Mouse (Mus musculus) kidney, embryonic 15.5 days (tissue): ENCODE measurements around the gene Amz2. TPM values are rescaled to one million over a fixed set of nuclear protein-coding genes. Genes with fewer than 3 reads are reported as not detected.
"Not testable (repeated sequence)": the region's sequence is repeated elsewhere in the genome, so short reads cannot be mapped to it uniquely, and the experiment has no call there.

Experiments used
- ATAC-seq: fragments of 200-750 bp; cut with Nextera tagmentation; replicated peaks from 2 replicates; pipeline ENCODE4 v1.8.0; 2017; ENCODE audit warnings: moderate TSS enrichment; ENCODE audit not compliant: low FRiP score
- H3K27ac ChIP-seq: fragments of 300-500 bp; sonication (generic); 2 replicates; pipeline ENCODE4 v1.5.1; 2015; ENCODE audit warnings: mild to moderate bottlenecking, inconsistent platforms
- H3K27me3 ChIP-seq: fragments of 300-500 bp; sonication (generic); 2 replicates; pipeline ENCODE4 v1.6.1; 2015; ENCODE audit warnings: inconsistent platforms
- H3K36me3 ChIP-seq: fragments of 300-500 bp; sonication (generic); 2 replicates; pipeline ENCODE4 v1.6.1; 2015; ENCODE audit warnings: inconsistent platforms
- H3K4me1 ChIP-seq: fragments of 300-500 bp; sonication (generic); 2 replicates; pipeline ENCODE4 v1.6.1; 2015; ENCODE audit warnings: inconsistent platforms
- H3K4me2 ChIP-seq: fragments of 300-500 bp; sonication (generic); 2 replicates; pipeline ENCODE4 v1.6.1; 2015; ENCODE audit warnings: moderate library complexity, mild to moderate bottlenecking, inconsistent platforms
- H3K4me3 ChIP-seq: fragments of 300-500 bp; sonication (generic); replicated peaks from 2 replicates; pipeline ENCODE4 v1.5.1; 2015; ENCODE audit warnings: mild to moderate bottlenecking, inconsistent platforms
- H3K9ac ChIP-seq: fragments of 300-500 bp; sonication (generic); 2 replicates; pipeline ENCODE4 v1.6.1; 2015; ENCODE audit warnings: mild to moderate bottlenecking, inconsistent platforms
- H3K9me3 ChIP-seq: fragments of 300-500 bp; sonication (generic); replicated peaks from 2 replicates; pipeline ENCODE4 v1.6.1; 2016; ENCODE audit warnings: inconsistent platforms
- WGBS: fragments of 180-500 bp; shearing (Covaris S2); methylation state at CpG from one replicate; pipeline ENCODE4 v1.1.7; 2015; ENCODE audit warnings: mixed read lengths; 5-methylcytosine and 5-hydroxymethylcytosine counted together
- polyA plus RNA-seq: library from polyadenylated mRNA; unstranded; fragments of >200 nt; fragmentation: Nextera tagmentation; extraction: Ambion mirVana; gene quantifications from 2 replicates; pipeline ENCODE4 v1.2.1, GENCODE M21; 2015

Amz2 gene
- polyA plus RNA-seq, 1 experiment from 2014 or later, result 44.6 TPM

DNA sequence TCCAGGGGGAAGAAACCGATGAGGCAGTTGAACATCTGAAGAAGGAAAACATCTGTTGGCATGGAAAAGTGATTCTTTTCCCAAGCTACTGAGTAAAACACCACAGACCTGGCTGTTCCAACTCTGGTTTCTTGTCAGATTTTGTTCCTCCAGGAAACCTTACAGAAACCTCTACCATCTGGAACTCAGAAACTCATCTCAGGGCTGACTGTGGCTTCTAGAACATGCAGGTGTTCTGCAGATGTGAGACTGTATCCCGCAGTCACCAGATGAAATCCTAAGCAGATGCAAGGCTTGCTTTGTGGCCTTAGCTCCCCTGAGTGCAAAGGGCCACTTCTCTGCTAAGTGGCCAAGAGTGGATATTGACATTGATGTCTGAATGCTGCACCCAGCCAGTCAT lies 64.0 kb downstream of the Amz2 start:
- H3K9ac ChIP-seq, result no peak overlapping the region
- no peaks in the 10 kb centered on the region for H3K9me3 ChIP-seq
- peaks cover 13% of the 10 kb centered on the region for H3K4me1 ChIP-seq
- H3K4me3 ChIP-seq, result no peak overlapping the region
- no peak for ATAC-seq
- H3K4me2 ChIP-seq, result no peak overlapping the region
- H3K27me3 ChIP-seq, result no peaks in the 10 kb centered on the region
- no peaks in the 10 kb centered on the region for H3K36me3 ChIP-seq
- H3K27ac ChIP-seq, result no peak overlapping the region
- whole genome bisulfite sequencing, result 69% methylated on average over 2 of the region's 2 CpGs

GRCm38 (mm10) chr11:109491844-109492243 lies 66.1 kb downstream of the Amz2 start:
- H3K4me2 ChIP-seq, result no peak overlapping the region
- H3K4me1 ChIP-seq, result peaks cover 27% of the 10 kb centered on the region
- no peak overlapping the region for H3K9ac ChIP-seq

GRCm38 (mm10) chr11:109492847-109493464 lies 67.2 kb downstream of the Amz2 start:
- peaks cover 35% of the 10 kb centered on the region for H3K4me1 ChIP-seq
- not testable (repeated sequence) for ATAC-seq, H3K9ac ChIP-seq, H3K4me2 ChIP-seq, H3K27ac ChIP-seq, H3K27me3 ChIP-seq, H3K36me3 ChIP-seq, H3K9me3 ChIP-seq, H3K4me3 ChIP-seq
- WGBS, result 48% methylated on average over 8 of the region's 8 CpGs

More at GRCm38 (mm10) chr11:109491844-109492243, 66.1 kb downstream of the Amz2 start:
- Histone ChIP-seq H3K27ac (no peak overlapping the region), H3K36me3 (no peaks in the 10 kb centered on the region), H3K27me3 (no peaks in the 10 kb centered on the region), H3K4me3 (no peak overlapping the region), H3K9me3 (no peaks in the 10 kb centered on the region)
- ATAC-seq, result no peak
- 81% methylated on average over 4 of the region's 4 CpGs for WGBS

GRCm38 (mm10) chr11:109494890-109495770 lies 69.4 kb downstream of the Amz2 start:
- peak overlapping the region; percentile 85 for H3K27ac ChIP-seq
- H3K36me3 ChIP-seq, result no peaks in the 10 kb centered on the region
- H3K4me1 ChIP-seq, result peaks cover 43% of the 10 kb centered on the region
- 0 out of 2 replicates have a peak overlapping the region, but pooled peaks have one; percentile 8 for H3K4me3 ChIP-seq
- no peak overlapping the region for H3K9ac ChIP-seq
- H3K27me3 ChIP-seq, result no peaks in the 10 kb centered on the region
- peak overlapping the region; percentile 43 for H3K4me2 ChIP-seq
- H3K9me3 ChIP-seq, result no peaks in the 10 kb centered on the region
- peak; percentile 66 for ATAC-seq
- WGBS, result 16% methylated on average over 24 of the region's 24 CpGs

- ATAC-seq, result peak; percentile 47
- H3K27me3 ChIP-seq, result no peaks in the 10 kb centered on the region
Observed at GRCm38 (mm10) chr11:109495771-109496474, 70.2 kb downstream of the Amz2 start.

DNA sequence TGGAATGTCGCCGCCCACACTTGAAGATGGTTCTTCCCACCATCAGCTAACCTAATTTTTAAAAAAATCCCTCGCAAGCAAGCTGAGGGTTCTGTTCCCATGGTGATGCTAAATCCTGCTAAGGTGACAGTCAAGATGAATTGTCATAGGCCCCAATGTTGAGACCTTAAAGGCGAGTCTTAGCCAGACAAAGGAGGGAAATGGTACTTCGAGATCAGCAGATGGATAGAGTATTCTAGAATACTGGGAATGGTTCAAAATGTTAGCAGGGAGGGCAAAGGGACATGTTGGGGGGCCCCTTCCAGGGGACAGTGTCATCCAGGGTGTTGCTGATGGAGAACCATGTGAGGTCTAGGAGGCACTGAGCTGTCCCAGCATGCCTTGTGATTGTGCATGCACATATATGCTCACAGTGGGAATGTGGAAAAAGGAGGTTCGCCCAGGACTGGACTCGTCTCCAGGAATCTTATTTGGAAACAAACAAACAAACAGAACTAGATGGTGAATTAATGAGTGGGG lies 70.8 kb downstream of the Amz2 start:
- Histone ChIP-seq H3K9me3 (no peaks in the 10 kb centered on the region), H3K4me2 (peak overlapping the region; percentile 43)

More at GRCm38 (mm10) chr11:109495771-109496474, 70.2 kb downstream of the Amz2 start:
- Histone ChIP-seq H3K4me2 (peak overlapping the region; percentile 43), H3K4me3 (no peak overlapping the region), H3K36me3 (no peaks in the 10 kb centered on the region), H3K9me3 (no peaks in the 10 kb centered on the region), H3K4me1 (peaks cover 43% of the 10 kb centered on the region), H3K27ac (peak overlapping the region; percentile 85), H3K9ac (no peak overlapping the region)
- 12% methylated on average over 14 of the region's 14 CpGs for WGBS

GRCm38 (mm10) chr11:109496996-109497714 lies 71.4 kb downstream of the Amz2 start:
- ATAC-seq, result no peak
- 73% methylated on average over 6 of the region's 6 CpGs for WGBS
- H3K9ac ChIP-seq, result no peak overlapping the region

More for the DNA sequence above, 70.8 kb downstream of the Amz2 start:
- no peaks in the 10 kb centered on the region for H3K27me3 ChIP-seq
- H3K9ac ChIP-seq, result no peak overlapping the region
- peak overlapping the region; percentile 85 for H3K27ac ChIP-seq
- WGBS, result 57% methylated on average over 7 of the region's 7 CpGs
- ATAC-seq, result no peak
- no peaks in the 10 kb centered on the region for H3K36me3 ChIP-seq
- peaks cover 43% of the 10 kb centered on the region for H3K4me1 ChIP-seq
- H3K4me3 ChIP-seq, result no peak overlapping the region

GRCm38 (mm10) chr11:109497990-109498389 lies 72.2 kb downstream of the Amz2 start:
- 38% methylated on average over 9 of the region's 9 CpGs for WGBS
- H3K27ac ChIP-seq, result peak overlapping the region; percentile 57
- peaks cover 43% of the 10 kb centered on the region for H3K4me1 ChIP-seq
- H3K9ac ChIP-seq, result no peak overlapping the region
- H3K4me2 ChIP-seq, result no peak overlapping the region
- ATAC-seq, result no peak
- no peaks in the 10 kb centered on the region for H3K27me3 ChIP-seq
- H3K9me3 ChIP-seq, result no peaks in the 10 kb centered on the region
- no peaks in the 10 kb centered on the region for H3K36me3 ChIP-seq
- H3K4me3 ChIP-seq, result no peak overlapping the region

More at GRCm38 (mm10) chr11:109496996-109497714, 71.4 kb downstream of the Amz2 start:
- Histone ChIP-seq H3K27ac (no peak overlapping the region), H3K9me3 (no peaks in the 10 kb centered on the region), H3K4me2 (no peak overlapping the region), H3K4me3 (no peak overlapping the region), H3K27me3 (no peaks in the 10 kb centered on the region), H3K4me1 (peaks cover 43% of the 10 kb centered on the region), H3K36me3 (no peaks in the 10 kb centered on the region)

DNA sequence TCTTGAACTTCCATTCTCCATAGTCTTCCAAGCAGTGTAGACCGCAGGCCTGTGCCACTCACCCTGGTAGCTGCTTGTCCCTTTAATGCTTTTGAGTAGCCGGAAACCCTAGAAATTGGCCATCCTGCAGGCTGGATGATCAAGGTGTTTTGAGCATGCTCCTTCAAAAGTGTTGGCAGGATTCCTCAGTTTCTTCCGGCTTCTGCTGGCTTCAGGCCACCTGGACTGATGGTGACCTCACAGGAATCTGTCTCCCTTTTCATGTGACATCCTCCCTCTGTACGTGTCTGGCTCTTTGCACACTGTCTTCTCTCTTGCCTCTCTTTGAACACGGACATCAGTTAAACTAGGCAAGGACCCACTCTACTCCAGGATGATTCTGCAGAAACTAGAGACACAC lies 74.5 kb downstream of the Amz2 start:
- no peak for ATAC-seq
- peaks cover 38% of the 10 kb centered on the region for H3K4me1 ChIP-seq
- no peaks in the 10 kb centered on the region for H3K9me3 ChIP-seq
- H3K4me2 ChIP-seq, result no peak overlapping the region
- no peak overlapping the region for H3K4me3 ChIP-seq
- H3K9ac ChIP-seq, result no peak overlapping the region
- H3K27me3 ChIP-seq, result no peaks in the 10 kb centered on the region
- no peak overlapping the region for H3K27ac ChIP-seq
- H3K36me3 ChIP-seq, result no peaks in the 10 kb centered on the region
- 80% methylated on average over 5 of the region's 5 CpGs for WGBS
